Mouse (Mus musculus) C2C12 (cell line): Measurements from ENCODE around the gene Ppan.

ENCODE experiments used
- CTCF ChIP-seq: IDR thresholded peaks from one replicate; pipeline ENCODE4 v1.5.1; 2011; ENCODE audit not compliant: control insufficient read depth, insufficient read depth, insufficient read length
- MAX ChIP-seq: IDR thresholded peaks from one replicate; pipeline ENCODE4 v1.6.1; 2011; ENCODE audit warnings: mild to moderate bottlenecking, control low read depth
- MYOD1 ChIP-seq: IDR thresholded peaks from one replicate; pipeline ENCODE4 v1.6.1; 2011; ENCODE audit warnings: low read depth; ENCODE audit not compliant: control insufficient read depth, insufficient read length
- MYOG ChIP-seq: IDR thresholded peaks from one replicate; pipeline ENCODE4 v1.6.1; 2011; ENCODE audit not compliant: control insufficient read depth, insufficient read length; ENCODE audit errors: extremely low read depth
- USF1 ChIP-seq: IDR thresholded peaks from one replicate; pipeline ENCODE4 v1.6.1; 2011; ENCODE audit warnings: low read depth, mild to moderate bottlenecking, control low read depth, moderate library complexity

GRCm38 (mm10) chr9:20878710-20879065, 9.3 kb upstream of the Ppan start:
- TF ChIP-seq CTCF = no peak
- TF ChIP-seq MAX = no peak
- TF ChIP-seq MYOG = no peak
- no peak for TF ChIP-seq USF1
- TF ChIP-seq MYOD1 = no peak
